Mouse (Mus musculus): Measurements from ENCODE around the gene Slc30a9.

DNA sequence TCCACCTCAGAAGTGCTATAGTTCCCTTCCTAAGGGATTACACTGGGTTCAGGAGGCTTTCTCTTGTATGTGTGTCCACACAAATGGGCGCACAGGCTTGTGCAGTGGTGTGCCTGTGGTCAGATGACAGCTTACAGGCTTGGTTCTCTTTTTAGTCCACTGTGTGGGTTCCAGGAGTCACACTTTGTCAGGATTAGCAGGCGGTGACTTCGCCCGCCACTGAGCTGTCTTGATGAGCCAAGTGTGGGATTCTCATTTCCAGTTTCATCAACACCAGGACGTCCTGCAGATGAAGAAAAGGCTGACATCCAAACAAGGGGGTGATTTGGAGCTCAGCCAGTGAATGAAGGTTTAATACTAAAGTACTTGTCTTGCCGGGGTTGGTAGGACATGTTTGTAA, 11.1 kb upstream of the Slc30a9 start:
- TF ChIP-seq CTCF (IDR thresholded peaks at IDR 0.05; ENCODE audit: borderline replicate concordance, insufficient read depth, low read length) (no peak), POLR2A (IDR thresholded peaks at IDR 0.05; ENCODE audit: low read depth, low read length) (no peak)

Measured in embryonic fibroblast, embryonic 13.5 days (primary cell).